Mouse (Mus musculus): ENCODE measurements at regions not wholly inside any gene's neighbourhood (a gene's known extent, or its start where the extent isn't known, plus 50 kb on each side); places are given as distances from the start of the nearest gene placed in this dataset.

- no peaks in the 10 kb centered on the region for H3K9me3 ChIP-seq
- H3K27ac ChIP-seq: no peak overlapping the region
- no peaks in the 10 kb centered on the region for H3K27me3 ChIP-seq (replicated peaks)
- no peak for ATAC-seq (ENCODE audit: insufficient read depth, low FRiP score, low read depth)
- no peak overlapping the region for H3K4me2 ChIP-seq
- WGBS: 71% methylated on average over 3 of the region's 3 CpGs
- H3K36me3 ChIP-seq: no peaks in the 10 kb centered on the region
- no peak overlapping the region for H3K9ac ChIP-seq
- peaks cover 7% of the 10 kb centered on the region for H3K4me1 ChIP-seq
- H3K4me3 ChIP-seq (replicated peaks): no peak overlapping the region
Observed at GRCm38 (mm10) chr6:93061741-93062140, 118.4 kb upstream of the Adamts9 start.

DNA sequence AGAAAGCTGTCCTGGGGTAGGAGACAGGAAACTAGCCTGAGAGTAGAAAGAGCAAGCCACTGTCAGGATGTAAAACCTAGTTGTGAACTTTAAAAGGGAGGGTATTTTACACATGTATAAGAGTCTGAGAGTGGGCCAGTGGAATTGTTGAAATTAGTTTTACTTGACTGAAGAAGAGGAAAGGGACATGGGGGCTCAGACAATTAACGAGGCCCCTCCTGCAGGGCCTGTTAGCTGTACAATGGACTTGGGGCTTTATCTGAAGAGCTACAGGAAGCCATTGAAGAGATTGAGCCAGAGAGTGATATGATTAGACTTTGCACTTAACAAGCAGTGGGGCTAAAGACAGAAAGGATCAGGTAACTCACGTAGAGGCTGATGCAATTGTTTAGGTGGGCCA lies 102.2 kb upstream of the Adamts9 start:
- Histone ChIP-seq H3K36me3 (no peaks in the 10 kb centered on the region), H3K27me3 (replicated peaks) (no peaks in the 10 kb centered on the region), H3K4me3 (replicated peaks) (no peak overlapping the region), H3K4me1 (no peaks in the 10 kb centered on the region), H3K9me3 (no peaks in the 10 kb centered on the region), H3K27ac (no peak overlapping the region), H3K4me2 (no peak overlapping the region), H3K9ac (no peak overlapping the region)
- WGBS: 63% methylated on average over 2 of the region's 2 CpGs
- ATAC-seq (ENCODE audit: insufficient read depth, low FRiP score, low read depth): no peak

GRCm38 (mm10) chr6:93041041-93041440 lies 97.7 kb upstream of the Adamts9 start:
- Histone ChIP-seq H3K9ac (no peak overlapping the region), H3K9me3 (no peaks in the 10 kb centered on the region), H3K4me1 (no peaks in the 10 kb centered on the region), H3K27ac (no peak overlapping the region), H3K4me3 (replicated peaks) (no peak overlapping the region), H3K4me2 (no peak overlapping the region), H3K27me3 (replicated peaks) (no peaks in the 10 kb centered on the region), H3K36me3 (no peaks in the 10 kb centered on the region)
- 77% methylated on average over 3 of the region's 3 CpGs for WGBS
- no peak for ATAC-seq (ENCODE audit: insufficient read depth, low FRiP score, low read depth)

DNA sequence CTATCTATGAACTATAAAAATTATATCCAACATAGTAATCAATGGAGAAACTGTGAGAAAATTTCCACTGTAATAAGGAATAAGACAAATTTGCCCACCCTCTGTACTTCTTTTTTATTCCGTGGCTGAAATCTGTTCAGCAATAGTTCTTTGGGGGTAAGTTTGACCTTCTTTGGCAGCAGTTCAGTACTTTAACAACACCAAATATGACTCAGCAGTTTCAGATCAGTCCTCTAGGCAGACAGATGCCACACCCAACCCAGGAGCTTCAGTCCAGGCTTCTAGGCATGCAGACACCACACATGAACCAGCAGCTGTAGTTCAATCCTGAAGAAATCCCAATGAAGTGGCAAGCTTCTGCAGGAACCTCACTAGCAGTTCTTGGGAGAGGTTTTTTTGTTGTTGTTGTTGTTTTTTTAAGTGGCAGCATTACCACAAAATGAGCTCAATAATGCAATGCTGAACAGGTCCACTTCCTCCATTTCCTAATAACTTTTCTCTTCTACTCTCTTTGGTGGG lies 88.6 kb upstream of the Adamts9 start:
- no peak for ATAC-seq (ENCODE audit: insufficient read depth, low FRiP score, low read depth)
- 83% methylated on average over 1 of the region's 1 CpGs for WGBS
- no peak overlapping the region for H3K4me2 ChIP-seq
- H3K27me3 ChIP-seq (replicated peaks): no peaks in the 10 kb centered on the region
- H3K9ac ChIP-seq: no peak overlapping the region
- H3K36me3 ChIP-seq: no peaks in the 10 kb centered on the region
- no peaks in the 10 kb centered on the region for H3K9me3 ChIP-seq
- H3K4me3 ChIP-seq (replicated peaks): no peak overlapping the region
- H3K27ac ChIP-seq: no peak overlapping the region
- no peaks in the 10 kb centered on the region for H3K4me1 ChIP-seq

DNA sequence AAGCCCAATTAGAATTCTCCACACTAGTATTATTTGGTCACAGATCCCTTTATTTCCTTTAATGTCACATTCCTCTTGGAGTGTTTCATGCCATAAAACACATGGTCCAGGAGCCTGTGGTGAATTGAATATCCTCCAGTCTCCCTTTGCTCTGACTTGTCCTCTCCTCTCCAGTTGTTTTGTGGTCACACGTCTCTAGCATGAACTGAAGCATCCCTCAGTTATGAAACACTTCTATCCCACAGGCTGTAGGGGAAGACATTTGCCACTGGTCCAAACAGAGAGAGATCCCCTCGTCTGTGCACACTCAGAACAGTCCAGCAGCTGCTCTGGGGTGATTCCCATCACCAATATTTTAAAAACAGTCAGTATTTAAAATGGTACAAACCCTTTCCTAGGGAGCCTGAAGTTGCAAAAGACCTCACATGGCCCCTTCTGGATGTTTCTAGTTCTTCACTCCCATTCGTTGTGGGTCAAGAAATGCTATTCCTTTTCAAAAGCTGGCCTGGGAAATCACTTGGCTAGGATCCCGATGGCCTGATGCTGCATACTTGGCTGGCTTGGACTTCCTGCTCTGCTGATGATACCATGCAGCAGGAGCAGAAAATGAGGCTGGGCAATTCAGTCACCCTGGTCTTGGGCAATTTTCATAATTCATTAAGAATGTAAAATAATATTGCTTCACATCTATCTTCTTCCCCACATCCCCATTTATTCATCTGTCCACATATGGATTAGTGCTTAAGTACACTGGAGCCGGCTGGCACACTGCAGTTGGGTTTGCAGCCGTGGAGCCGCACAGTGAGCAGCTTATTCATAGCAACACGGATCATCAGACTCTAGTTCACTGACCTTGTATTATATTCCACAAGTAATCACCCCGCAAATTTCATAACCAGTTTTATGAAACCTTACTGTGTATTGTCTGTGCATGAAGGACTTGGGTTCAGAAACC lies 83.1 kb upstream of the Adamts9 start:
- ATAC-seq (ENCODE audit: insufficient read depth, low FRiP score, low read depth): no peak
- no peak overlapping the region for H3K4me3 ChIP-seq (replicated peaks)
- no peak overlapping the region for H3K27ac ChIP-seq
- H3K4me1 ChIP-seq: no peaks in the 10 kb centered on the region
- no peak overlapping the region for H3K4me2 ChIP-seq
- H3K27me3 ChIP-seq (replicated peaks): no peaks in the 10 kb centered on the region
- WGBS: 44% methylated on average over 9 of the region's 9 CpGs
- no peak overlapping the region for H3K9ac ChIP-seq
- no peaks in the 10 kb centered on the region for H3K36me3 ChIP-seq
- no peaks in the 10 kb centered on the region for H3K9me3 ChIP-seq

- Histone ChIP-seq H3K4me1 (0 out of 2 replicates have a peak, but pooled peaks cover 5% of the 10 kb centered on the region), H3K27ac (no peak overlapping the region), H3K9me3 (no peaks in the 10 kb centered on the region), H3K4me3 (replicated peaks) (no peak overlapping the region), H3K36me3 (no peaks in the 10 kb centered on the region), H3K4me2 (no peak overlapping the region), H3K9ac (no peak overlapping the region), H3K27me3 (replicated peaks) (no peaks in the 10 kb centered on the region)
- ATAC-seq (ENCODE audit: insufficient read depth, low FRiP score, low read depth): no peak; the same call in 1 of the 2 replicates
- WGBS: 54% methylated on average over 1 of the region's 1 CpGs
Observed at GRCm38 (mm10) chr6:93014534-93014933, 71.2 kb upstream of the Adamts9 start.

DNA sequence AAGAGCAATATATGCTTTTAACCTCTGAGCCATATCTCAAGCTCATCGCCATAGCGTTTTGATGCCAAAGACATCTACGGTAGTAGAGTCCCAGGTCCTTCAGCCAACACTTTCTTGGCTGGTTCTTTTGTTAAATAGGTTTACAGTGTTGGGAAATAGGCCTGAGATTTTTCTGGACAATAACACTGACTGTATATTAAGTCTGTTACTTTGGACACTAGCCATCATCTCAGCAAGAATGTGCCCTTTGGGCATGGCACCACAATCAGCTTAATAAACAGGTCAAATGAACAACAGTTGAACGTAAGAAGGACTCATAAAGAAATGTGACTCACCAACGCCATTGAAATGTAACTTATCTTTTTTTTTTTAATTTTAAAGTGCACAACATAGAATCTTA lies 68.6 kb upstream of the Adamts9 start:
- Histone ChIP-seq H3K4me2 (no peak overlapping the region), H3K36me3 (no peaks in the 10 kb centered on the region), H3K9ac (no peak overlapping the region), H3K9me3 (no peaks in the 10 kb centered on the region), H3K27me3 (replicated peaks) (no peaks in the 10 kb centered on the region), H3K27ac (no peak overlapping the region), H3K4me1 (0 out of 2 replicates have a peak, but pooled peaks cover 5% of the 10 kb centered on the region), H3K4me3 (replicated peaks) (no peak overlapping the region)
- WGBS: 85% methylated on average over 5 of the region's 5 CpGs
- no peak for ATAC-seq (ENCODE audit: insufficient read depth, low FRiP score, low read depth)

DNA sequence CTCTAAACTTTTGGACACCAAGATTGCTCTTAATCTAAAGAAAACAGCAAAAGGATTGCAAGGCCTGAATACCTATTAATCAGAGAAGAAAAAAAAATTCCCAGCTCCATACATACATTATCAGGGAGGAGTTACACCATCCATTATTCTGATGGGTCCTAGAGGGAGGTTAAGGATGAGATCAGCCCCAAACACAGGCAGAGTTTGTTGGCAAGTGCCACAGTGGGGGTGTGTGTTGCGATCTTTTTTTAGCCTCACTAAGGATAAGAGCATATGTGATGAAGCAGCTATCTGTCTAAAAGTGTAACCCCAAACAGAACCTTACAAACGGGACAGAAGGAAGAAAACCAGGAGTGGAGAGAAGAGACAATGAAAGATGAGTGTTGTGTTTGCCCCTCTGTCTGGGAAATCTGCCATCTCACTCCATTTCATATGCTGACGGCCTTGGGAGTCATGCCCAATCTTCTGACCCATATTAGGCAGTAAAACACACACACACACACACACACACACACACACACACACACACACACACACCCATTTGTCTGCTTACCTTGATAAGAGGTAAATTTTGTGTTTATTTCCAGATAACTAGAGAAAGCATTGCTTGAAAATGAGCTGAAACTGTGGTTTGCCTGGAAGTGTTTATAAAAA lies 61.4 kb upstream of the Adamts9 start:
- 36% methylated on average over 3 of the region's 3 CpGs for WGBS
- H3K4me2 ChIP-seq: no peak overlapping the region

GRCm38 (mm10) chr6:93003812-93004211 lies 60.5 kb upstream of the Adamts9 start:
- WGBS: 90% methylated on average over 5 of the region's 5 CpGs
- Histone ChIP-seq H3K4me2 (no peak overlapping the region), H3K27me3 (replicated peaks) (no peaks in the 10 kb centered on the region), H3K36me3 (no peaks in the 10 kb centered on the region), H3K4me3 (replicated peaks) (no peak overlapping the region), H3K9ac (no peak overlapping the region), H3K9me3 (no peaks in the 10 kb centered on the region), H3K27ac (no peak overlapping the region), H3K4me1 (no peaks in the 10 kb centered on the region)
- ATAC-seq (ENCODE audit: insufficient read depth, low FRiP score, low read depth): no peak

More for the DNA sequence above, 61.4 kb upstream of the Adamts9 start:
- Histone ChIP-seq H3K36me3 (no peaks in the 10 kb centered on the region), H3K4me3 (replicated peaks) (no peak overlapping the region), H3K4me1 (no peaks in the 10 kb centered on the region), H3K9me3 (no peaks in the 10 kb centered on the region), H3K27me3 (replicated peaks) (no peaks in the 10 kb centered on the region), H3K9ac (no peak overlapping the region), H3K27ac (no peak overlapping the region)
- ATAC-seq (ENCODE audit: insufficient read depth, low FRiP score, low read depth): peak; percentile 65; the same call in 1 of the 2 replicates

- Histone ChIP-seq H3K27me3 (replicated peaks) (no peaks in the 10 kb centered on the region), H3K4me1 (no peaks in the 10 kb centered on the region), H3K27ac (no peak overlapping the region), H3K9ac (no peak overlapping the region), H3K9me3 (no peaks in the 10 kb centered on the region), H3K4me2 (no peak overlapping the region), H3K4me3 (replicated peaks) (no peak overlapping the region), H3K36me3 (no peaks in the 10 kb centered on the region)
- 87% methylated on average over 5 of the region's 5 CpGs for WGBS
- no peak for ATAC-seq (ENCODE audit: insufficient read depth, low FRiP score, low read depth)
Observed at GRCm38 (mm10) chr6:92993647-92994046, 50.4 kb upstream of the Adamts9 start.

All from stomach, embryonic 15.5 days (tissue).